Mouse (Mus musculus) left cerebral cortex, postnatal 36 days (tissue): ENCODE measurements around the gene Phc2. TPM values are rescaled to one million over a fixed set of nuclear protein-coding genes. Genes with fewer than 3 reads are reported as not detected.
A peak's percentile ranks its signal among the peaks of the same experiment; 100 is the strongest.

Experiments
- DNase-seq, 2 experiments: peaks; one replicate each; pipeline ENCODE4 v3.0.0; 2021 to 2022; ENCODE audit warnings: low spot score in 2 of 2, mixed read lengths in 1 of 2
- intact Hi-C: fragments of 180-260 bp; cut with DNase I; formaldehyde crosslinking; loops from one replicate; pipeline ENCODE4 v1.15.1; 2025
- total RNA-seq, 2 experiments: library from RNA; stranded (reverse); gene quantifications; 2 replicates each; pipeline ENCODE4 v1.2.3; 2021

Gene Phc2
- total RNA-seq, 2 experiments from 2014 or later: 88.2 to 92.3 TPM

- intact Hi-C loops: no loop called here
Measured at GRCm38 (mm10) chr4:128759214-128759613, 104.7 kb downstream of the Phc2 start.

GRCm38 (mm10) chr4:128760029-128760428 is 105.5 kb downstream of the Phc2 start:
- no peak for DNase-seq
- intact Hi-C loops: no loop called here

More at GRCm38 (mm10) chr4:128759214-128759613, 104.7 kb downstream of the Phc2 start:
- DNase-seq: no peak

GRCm38 (mm10) chr4:128766929-128767328 is 112.4 kb downstream of the Phc2 start:
- intact Hi-C loops: no loop called here
- DNase-seq: no peak

GRCm38 (mm10) chr4:128768120-128768519 is 113.6 kb downstream of the Phc2 start:
- intact Hi-C loops: no loop called here
- no peak for DNase-seq

- no peak for DNase-seq
- intact Hi-C loops: loop anchor here (5.0 kb wide), 1 partner anchor 142 kb away; no protein-coding TSS in a partner anchor
Measured at GRCm38 (mm10) chr4:128769569-128770355, 115.3 kb downstream of the Phc2 start.

DNA sequence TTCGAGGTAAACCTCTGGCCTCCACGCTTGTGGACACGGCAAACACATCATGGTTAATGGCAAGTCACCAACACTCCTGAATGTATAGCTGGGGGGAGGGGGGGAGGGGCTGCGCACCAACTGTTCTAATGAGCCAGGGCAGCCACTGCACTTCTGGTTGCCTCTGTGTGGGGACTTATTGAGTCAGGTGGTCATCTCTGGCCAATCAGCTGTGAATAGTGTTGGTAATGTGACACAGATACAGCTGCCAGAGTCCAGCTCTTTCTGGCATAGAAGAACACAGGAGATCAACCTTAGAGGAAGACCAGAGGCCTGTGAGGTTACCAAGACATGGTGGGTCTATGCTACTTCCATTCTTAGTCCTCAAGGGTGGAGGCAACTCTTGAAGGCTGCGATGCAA is 116.2 kb downstream of the Phc2 start:
- DNase-seq: no peak
- intact Hi-C loops: loop anchor here (5.0 kb wide), 1 partner anchor 143 kb away; no protein-coding TSS in a partner anchor

DNA sequence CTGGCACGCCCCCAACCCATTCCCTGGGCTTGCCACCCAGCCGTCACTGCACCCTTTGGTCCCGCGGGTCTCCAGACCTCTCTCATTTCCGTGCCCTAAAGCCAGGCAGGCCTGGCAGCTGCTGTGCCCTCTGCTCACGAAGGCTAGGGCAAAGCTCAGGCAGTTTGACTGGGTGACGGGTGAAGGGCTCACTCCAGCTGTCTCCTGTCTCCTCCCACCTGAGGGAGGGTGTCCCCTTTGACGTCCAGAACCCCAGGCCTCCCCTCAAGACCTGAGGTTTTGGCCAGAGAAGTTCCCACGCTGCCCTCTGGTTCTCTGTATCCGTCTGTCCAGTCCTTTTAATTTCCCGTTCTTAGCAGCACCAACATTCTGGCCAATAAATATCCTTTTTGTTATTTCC is 119.3 kb downstream of the Phc2 start:
- intact Hi-C loops: loop anchor here (5.0 kb wide), 1 partner anchor 147 kb away; no protein-coding TSS in a partner anchor
- DNase-seq: no peak

DNA sequence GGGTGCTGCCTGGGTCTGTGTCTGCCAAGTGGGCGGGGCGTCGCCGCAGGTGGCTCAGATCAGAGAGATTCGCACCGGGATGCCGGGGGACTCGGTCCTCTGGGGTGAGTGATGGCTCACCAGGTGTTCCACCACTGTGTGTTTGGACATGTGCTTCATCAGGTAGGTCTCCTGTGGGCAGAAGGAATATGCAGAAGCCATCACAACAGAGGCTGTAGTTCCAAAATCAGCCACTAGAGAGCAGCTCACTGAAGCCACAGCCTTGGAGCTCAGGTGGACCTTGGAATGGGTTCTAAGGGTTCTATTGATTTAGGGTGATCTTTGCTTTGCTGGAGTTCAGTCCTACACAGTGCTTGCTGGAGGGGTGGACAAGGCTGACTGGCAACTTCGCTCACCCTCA is 120.0 kb downstream of the Phc2 start:
- DNase-seq: peak in 1 of 2 experiments; percentile 36
- intact Hi-C loops: loop anchor here (5.0 kb wide), 1 partner anchor 147 kb away; no protein-coding TSS in a partner anchor

GRCm38 (mm10) chr4:128776568-128777289 is 122.2 kb downstream of the Phc2 start:
- intact Hi-C loops: loop anchor here (2.0 to 5.0 kb wide), 2 partner anchors 66 to 81 kb away; no protein-coding TSS in a partner anchor
- peak; percentile 66 to 67 for DNase-seq

DNA sequence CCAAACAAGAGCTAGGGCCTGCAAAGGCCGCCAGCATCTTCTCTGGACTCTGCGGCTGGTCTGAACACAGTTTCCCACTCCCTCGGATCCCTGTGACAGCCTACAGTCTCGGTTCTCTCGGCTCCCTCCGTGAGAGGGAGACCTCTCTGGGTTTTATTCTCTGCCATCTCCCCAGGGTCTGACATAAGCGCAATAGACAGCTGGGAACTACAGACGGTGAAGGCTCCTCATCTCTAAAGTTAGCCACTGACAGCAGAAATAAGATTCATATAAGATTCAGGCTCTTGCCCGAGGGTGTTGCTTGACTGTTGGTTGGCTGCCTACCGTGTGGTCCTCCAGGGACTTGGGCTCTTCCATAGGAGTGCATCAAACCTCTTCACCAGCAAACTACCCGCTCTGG is 123.1 kb downstream of the Phc2 start:
- intact Hi-C loops: loop anchor here (2.0 to 5.0 kb wide), 2 partner anchors 67 to 80 kb away; no protein-coding TSS in a partner anchor
- DNase-seq: peak in 1 of 2 experiments; percentile 32

DNA sequence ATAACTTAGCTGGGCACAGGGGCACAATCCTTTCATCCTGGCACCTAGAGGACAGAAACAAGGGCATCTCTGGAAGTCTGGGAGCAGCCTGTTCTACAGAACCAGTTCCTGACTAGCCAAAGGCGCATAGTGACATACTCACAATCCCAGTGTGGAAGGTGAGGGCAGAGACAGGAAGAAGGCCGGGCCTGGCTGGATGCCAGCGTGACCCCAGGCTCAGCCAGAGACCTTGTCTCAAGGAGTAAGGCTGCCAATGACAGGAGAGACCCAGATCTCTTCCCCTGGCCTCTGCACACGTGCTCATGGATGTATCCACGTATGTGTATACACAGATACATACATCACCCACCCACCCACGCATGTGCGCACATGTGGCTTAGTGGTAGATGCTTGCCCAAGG is 127.5 kb downstream of the Phc2 start:
- no peak for DNase-seq
- intact Hi-C loops: no loop called here

DNA sequence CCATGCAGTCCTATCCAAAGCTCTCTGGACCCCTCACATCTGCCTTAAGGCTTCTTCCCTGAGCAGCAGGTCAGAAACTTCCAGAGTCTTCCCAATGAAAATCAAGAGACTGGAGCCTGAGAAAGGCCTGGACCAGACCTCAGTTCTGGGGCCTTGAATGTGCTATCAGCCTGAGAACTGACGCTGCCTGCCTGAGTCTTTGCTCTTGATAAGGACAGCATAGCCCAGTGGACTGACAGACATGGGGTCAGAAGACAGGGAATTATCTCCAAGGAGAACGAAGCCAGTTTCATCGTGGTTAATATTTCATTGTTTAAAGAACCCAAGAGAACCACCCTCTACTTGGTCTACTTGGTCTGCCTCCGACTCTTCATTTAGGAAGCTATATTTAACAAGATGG is 128.1 kb downstream of the Phc2 start:
- DNase-seq: no peak
- intact Hi-C loops: no loop called here

- intact Hi-C loops: no loop called here
- DNase-seq: peak; percentile 28 to 38
Measured at GRCm38 (mm10) chr4:128784950-128785631, 130.6 kb downstream of the Phc2 start.

DNA sequence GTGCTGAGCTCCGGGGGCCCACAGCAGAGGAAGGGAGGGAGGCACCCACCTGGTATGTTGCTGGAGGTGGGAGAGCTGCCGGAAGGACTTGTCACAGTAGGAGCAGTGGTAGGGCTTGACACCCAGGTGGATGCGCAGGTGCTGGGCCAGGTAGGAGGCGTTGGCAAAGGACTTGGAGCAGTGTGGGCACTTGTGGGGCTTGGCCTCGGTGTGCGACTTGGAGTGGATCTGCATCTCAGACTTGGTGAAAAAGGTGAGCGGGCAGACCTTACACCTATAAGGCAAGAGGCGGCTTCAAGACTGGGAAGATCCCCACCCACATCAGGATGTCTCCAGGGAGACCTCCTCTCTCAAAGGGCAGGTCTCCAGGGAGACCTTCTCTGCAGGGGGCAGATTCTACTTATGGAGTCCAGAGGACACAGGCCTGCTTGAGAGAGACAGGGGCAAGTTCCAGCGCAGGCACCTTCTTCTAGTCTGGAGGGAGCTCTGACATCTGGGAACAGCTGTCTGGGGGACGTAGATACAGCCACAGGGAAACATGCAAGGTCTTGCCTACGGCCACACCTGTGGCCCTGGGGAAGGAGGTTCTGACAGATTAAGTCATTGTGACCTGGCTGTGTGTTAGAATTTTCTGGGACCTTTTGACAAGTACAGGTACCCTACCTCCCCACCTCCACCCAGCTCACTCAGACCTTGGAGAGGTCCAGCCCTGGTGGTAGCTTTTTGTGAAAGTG is 131.6 kb downstream of the Phc2 start:
- no peak for DNase-seq
- intact Hi-C loops: loop anchor here (1.0 kb wide), 1 partner anchor 39 kb away; no protein-coding TSS in a partner anchor

DNA sequence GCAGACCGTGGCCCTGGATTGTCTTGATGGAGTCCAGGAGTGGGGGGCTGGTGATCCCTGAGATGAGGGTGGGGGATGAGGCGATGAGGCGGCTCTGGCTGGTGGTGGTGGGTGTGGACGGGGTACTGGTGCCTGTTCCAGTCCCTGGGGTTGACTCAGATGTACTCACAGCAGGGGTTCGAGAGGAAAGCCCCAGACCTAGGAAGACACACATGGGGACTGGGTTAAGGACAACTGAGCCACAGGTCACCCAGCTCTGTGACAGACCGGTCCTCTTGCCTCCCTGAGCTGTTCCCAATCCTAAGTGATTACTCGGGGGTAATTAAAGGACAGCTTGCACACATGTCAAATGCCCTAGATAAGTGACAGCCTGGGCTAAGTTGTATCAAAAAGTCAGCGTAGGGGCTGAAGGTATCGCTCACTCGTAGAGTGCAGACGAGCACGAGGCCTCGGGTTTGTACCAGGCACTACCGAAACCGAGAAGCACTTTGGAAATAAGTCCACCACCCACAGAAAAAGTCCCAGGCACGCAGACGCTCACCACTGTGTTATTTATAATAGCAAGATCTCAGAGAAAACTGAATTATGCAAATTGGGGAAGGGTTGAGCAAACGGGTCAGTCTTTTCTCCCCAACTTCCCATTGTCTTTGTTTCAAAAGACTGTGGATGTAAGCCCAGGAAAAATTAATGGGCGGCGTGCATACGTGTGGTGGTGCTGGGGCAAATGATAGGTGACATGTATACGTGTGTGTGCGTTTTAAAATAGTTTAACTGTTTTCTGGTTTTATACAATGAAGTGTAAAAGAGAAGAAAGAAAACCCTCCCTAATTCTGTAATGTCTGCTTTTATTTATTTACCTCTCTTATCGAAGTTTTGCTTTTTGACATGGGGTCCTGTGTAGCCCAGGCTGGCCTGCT is 132.8 kb downstream of the Phc2 start:
- intact Hi-C loops: no loop called here
- peak in 1 of 2 experiments; percentile 42 for DNase-seq

GRCm38 (mm10) chr4:128788108-128788507 is 133.6 kb downstream of the Phc2 start:
- DNase-seq: no peak
- intact Hi-C loops: no loop called here

DNA sequence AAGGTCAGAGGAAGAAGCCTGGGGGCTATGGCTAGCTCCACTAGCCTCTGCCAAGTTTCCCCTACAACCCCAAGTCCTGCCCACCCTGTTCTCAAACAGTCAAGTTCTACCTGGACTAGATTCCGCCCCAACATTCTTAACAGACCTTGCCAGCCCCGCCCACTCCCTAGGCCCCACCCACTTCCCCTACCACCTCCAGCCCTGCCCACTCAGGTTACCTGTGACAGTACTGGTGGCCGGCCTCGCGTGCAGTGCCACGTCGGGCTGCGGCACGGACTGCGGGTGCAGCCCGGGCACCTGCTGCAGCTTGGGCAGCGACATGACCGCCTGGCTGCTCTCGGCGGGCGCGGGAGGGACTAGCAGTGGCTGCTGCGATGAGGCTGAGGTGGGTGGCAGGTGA is 135.1 kb downstream of the Phc2 start:
- intact Hi-C loops: no loop called here
- no peak for DNase-seq

- intact Hi-C loops: no loop called here
- DNase-seq: no peak
Measured at GRCm38 (mm10) chr4:128793710-128794109, 139.2 kb downstream of the Phc2 start.
